Mouse (Mus musculus) heart, adult 2 months (tissue): Measurements from ENCODE around the gene Ttn.

Experiments used
- CTCF ChIP-seq: fragments of 200-600 bp; IDR thresholded peaks from 2 replicates; pipeline ENCODE4 v1.8.1; 2022; ENCODE audit warnings: antibody characterized with exemption, mild to moderate bottlenecking, moderate library complexity
- EP300 ChIP-seq: fragments of 200-500 bp; IDR thresholded peaks from 2 replicates; pipeline ENCODE4 v1.6.1; 2011; ENCODE audit warnings: low read depth, low read length, control low read depth; ENCODE audit not compliant: insufficient read depth
- POLR2A ChIP-seq: fragments of 200-500 bp; IDR thresholded peaks from 2 replicates; pipeline ENCODE4 v1.6.1; 2011; ENCODE audit warnings: mild to moderate bottlenecking, low read depth, low read length, control low read depth; ENCODE audit not compliant: insufficient read depth

DNA sequence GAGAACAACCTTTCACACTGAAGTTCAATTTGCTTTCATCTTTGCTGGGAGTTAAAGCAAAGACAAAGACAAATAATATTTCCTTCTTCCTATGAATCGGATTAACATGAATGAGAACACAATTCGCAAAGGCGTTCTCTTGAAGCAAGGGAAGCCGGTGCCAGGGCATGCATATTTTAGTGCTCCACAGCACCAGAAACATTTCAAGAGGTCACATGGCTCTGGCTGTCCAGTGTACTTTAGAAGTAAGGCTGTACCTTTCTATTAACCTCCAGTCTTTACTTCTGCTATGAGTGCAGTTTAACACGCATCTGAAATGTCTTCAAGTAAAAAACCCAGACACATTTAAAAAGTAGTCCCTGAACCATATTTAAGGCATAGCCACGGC, 20.3 kb downstream of the Ttn start:
- 0 out of 2 replicates have a peak, but pooled peaks have one; percentile 10 for TF ChIP-seq EP300
- no peak for TF ChIP-seq CTCF
- no peak for TF ChIP-seq POLR2A
